Mouse (Mus musculus) myocyte (in vitro differentiated cells): ENCODE results near the gene Nlrc5.

Experiments
- E2F4 ChIP-seq: IDR thresholded peaks from one replicate; pipeline ENCODE4 v1.6.1; 2011; ENCODE audit warnings: mild to moderate bottlenecking, control low read depth, moderate library complexity; ENCODE audit not compliant: insufficient read depth
- MYOD1 ChIP-seq, 3 experiments: IDR thresholded peaks; one replicate each; pipeline ENCODE4 v1.6.1; 2011; ENCODE audit warnings: control low read depth in 2 of 3, low read depth in 2 of 3, mild to moderate bottlenecking in 2 of 3, moderate library complexity in 1 of 3; ENCODE audit not compliant: insufficient read length in 2 of 3, control insufficient read depth in 1 of 3
- MYOG ChIP-seq, 3 experiments: IDR thresholded peaks; one replicate each; pipeline ENCODE4 v1.6.1; 2011; ENCODE audit warnings: control low read depth in 2 of 3, low read depth in 2 of 3, mild to moderate bottlenecking in 2 of 3; ENCODE audit not compliant: insufficient read length in 2 of 3, control insufficient read depth in 1 of 3, insufficient read depth in 1 of 3
- POLR2A ChIP-seq: IDR thresholded peaks from one replicate; pipeline ENCODE4 v1.6.1; 2011; ENCODE audit warnings: low read depth, mild to moderate bottlenecking, control low read depth, moderate library complexity; ENCODE audit not compliant: insufficient read length
- POLR2AphosphoS2 ChIP-seq: IDR thresholded peaks from one replicate; pipeline ENCODE4 v1.6.1; 2011; ENCODE audit warnings: low read depth, control low read depth; ENCODE audit not compliant: insufficient read length

- TF ChIP-seq POLR2A: no peak
- TF ChIP-seq MYOD1 (IDR thresholded peaks at IDR 0.05; ENCODE audit: control insufficient read depth in 1 of 3, insufficient read length in 2 of 3, low read depth in 2 of 3): no peak
- TF ChIP-seq E2F4: no peak
- TF ChIP-seq MYOG (IDR thresholded peaks at IDR 0.05; ENCODE audit: control insufficient read depth in 1 of 3, insufficient read depth in 1 of 3, insufficient read length in 2 of 3, low read depth in 2 of 3): no peak
- TF ChIP-seq POLR2AphosphoS2: no peak
Measured at GRCm38 (mm10) chr8:94561256-94561655, 127.1 kb downstream of the Nlrc5 start.
